Mouse (Mus musculus): ENCODE results near the gene Olfr1094.

Olfr1094 gene

DNA sequence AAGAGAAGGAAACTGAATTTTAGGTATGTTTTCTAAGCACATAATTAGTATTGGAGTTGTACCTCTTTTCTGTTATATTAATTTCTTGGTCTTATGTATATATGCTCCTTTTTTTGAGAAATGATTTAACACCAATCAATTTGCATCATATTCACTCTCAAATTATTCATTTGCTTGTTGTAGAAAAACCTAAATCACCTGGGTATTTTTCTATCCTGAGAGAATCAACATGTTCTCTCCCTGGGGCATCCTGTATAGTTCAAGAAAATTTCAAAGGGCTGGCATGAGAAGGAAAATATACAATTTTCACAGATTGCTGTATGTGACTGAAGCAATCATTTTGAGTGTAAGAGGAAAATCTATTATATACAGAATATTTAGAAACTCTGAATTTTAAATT, at the start of gene Olfr1094:
Gene Olfr1094, plus strand, starts transcription at position 301 of the 400 bp plus-strand sequence.
- DNase-seq (ENCODE audit: low spot score), result no peak

DNA sequence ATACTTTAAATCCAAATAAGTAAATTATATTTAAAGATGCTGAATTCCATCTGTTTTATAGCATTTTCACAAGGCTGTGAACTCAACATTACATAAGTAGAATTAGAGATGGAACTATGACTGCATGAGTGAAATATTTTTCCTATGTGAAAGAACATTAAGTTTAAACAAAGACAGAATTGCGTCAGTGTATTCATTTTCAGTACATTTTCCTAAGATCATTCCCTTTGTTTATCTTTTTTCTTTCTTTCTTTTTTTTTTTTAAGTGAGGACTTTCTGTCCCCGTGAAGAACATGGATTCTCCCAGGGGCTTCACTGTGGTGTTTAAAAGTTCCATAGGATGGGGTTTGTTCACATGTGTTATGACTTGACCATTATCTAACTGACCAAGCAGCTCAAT, 42.3 kb upstream of the Olfr1094 start, which contains the start of gene Olfr1093:
Gene Olfr1093, plus strand, starts transcription at position 301 of the 400 bp plus-strand sequence.
- no peak for DNase-seq (ENCODE audit: low spot score)

DNA sequence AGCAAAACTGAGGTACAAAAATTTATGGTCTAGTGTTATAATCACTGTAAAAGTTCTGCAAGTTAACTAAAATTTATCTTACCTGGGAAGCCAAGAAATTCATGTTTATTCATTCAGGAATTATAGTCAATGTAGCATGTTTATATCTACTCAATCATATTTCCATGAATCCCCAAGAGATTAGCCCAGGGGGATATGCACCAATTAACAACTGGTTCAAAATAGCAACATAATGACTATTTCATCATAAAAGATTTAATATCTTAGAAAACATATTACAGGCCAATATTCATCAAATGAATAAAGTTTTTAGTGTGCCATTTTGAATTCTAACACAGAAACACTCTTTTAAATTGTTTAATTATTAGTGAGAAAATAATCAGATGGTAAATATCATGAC, 14.5 kb upstream of the Olfr1094 start, which contains the start of gene Olfr141:
Gene Olfr141, minus strand, starts transcription at position 101 of the 400 bp plus-strand sequence.
- DNase-seq (ENCODE audit: low spot score), result no peak

DNA sequence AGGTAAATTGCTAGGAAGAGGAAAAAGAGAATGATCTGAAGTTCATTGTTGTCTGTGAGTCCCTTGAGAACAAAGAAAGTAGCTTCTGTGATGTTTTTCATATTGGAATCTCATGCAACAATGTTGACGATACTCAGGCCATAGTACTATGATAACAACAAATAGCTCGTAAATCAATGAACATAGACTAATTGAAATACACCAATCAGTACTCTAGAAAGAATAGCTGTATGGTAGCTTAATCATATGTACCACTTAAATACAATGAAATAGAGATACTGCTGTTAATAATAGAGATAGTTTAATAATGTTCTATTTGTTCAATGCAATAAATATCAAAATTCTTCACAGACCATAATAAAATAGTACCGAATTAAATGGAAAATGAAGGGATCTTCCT, 27.1 kb downstream of the Olfr1094 start, which contains the start of gene Olfr1095:
Gene Olfr1095, minus strand, starts transcription at position 101 of the 400 bp plus-strand sequence.
- no peak for DNase-seq (ENCODE audit: low spot score)

DNA sequence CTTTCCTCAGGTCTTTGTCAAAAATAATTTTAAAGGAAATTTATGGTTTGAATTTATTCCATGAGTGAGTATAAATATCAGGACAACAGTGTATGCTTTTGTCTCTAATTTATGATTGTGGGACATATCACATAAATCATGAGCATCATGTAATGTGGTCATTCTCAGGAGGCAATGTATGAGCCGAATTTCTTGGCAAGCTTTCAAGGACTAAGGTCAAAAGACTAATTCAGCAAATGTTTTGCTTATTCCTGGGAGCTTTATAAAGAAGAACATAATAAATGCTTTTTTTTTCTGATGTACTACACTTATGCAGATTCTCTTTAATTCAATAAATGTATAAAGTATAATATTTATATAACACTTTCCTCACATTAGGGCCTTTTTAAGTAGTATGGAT, 50.2 kb downstream of the Olfr1094 start, which contains the start of gene Gm13723:
Gene Gm13723, minus strand, starts transcription at position 101 of the 400 bp plus-strand sequence.
- no peak for DNase-seq (ENCODE audit: low spot score)
